Mouse (Mus musculus): ENCODE results near the gene Adgrd1.

DNA sequence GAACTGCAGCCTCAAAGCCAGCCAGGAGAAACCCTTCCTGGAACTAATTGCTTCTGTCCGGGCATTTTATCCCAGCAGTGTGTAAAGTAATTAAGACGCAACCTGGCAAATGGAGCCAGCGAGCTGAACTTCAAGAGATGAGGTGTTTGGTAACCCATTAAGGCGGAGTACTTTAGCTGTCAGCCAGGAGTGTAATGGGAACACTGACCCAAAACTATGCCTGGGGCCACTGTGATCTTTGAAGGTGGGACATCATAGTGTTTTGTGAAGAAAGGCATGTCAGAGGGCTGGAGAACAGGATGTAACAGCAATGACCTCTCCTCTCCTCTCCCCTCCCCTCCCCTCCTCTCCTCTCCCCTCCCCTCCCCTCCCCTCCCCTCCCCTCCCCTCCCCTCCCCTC is 7.5 kb downstream of the Adgrd1 start:
- TF ChIP-seq POLR2A (IDR thresholded peaks at IDR 0.05; ENCODE audit: insufficient read depth, low read length): no peak
- TF ChIP-seq EP300 (IDR thresholded peaks at IDR 0.05; ENCODE audit: insufficient read depth, low read depth, low read length): no peak
- no peak for TF ChIP-seq CTCF (IDR thresholded peaks at IDR 0.05; ENCODE audit: low read depth, low read length)

Measured in ES-Bruce4 (cell line).